Mouse (Mus musculus): ENCODE data around the gene Fastkd5. TPM values are rescaled to one million over a fixed set of nuclear protein-coding genes. Genes with fewer than 3 reads are reported as not detected.

The Fastkd5 gene
- total RNA-seq, 1 experiment from 2014 or later = 8.9 TPM

GRCm38 (mm10) chr2:130634006-130634738, 4.3 kb upstream of the Fastkd5 start:
- no peak for DNase-seq

- no peak for DNase-seq
These were observed 3.3 kb upstream of the Fastkd5 start for GRCm38 (mm10) chr2:130632887-130633675.

- DNase-seq = no peak
These were observed 2.6 kb upstream of the Fastkd5 start for GRCm38 (mm10) chr2:130632416-130632815.

- peak; percentile 22 for DNase-seq
These were observed 568 bp downstream of the Fastkd5 start for GRCm38 (mm10) chr2:130629080-130629838.

- DNase-seq = no peak
These were observed 1.4 kb downstream of the Fastkd5 start for GRCm38 (mm10) chr2:130628424-130628823.

GRCm38 (mm10) chr2:130618972-130619371, 10.9 kb downstream of the Fastkd5 start:
- DNase-seq = no peak

GRCm38 (mm10) chr2:130613091-130613490, 16.7 kb downstream of the Fastkd5 start:
- no peak for DNase-seq

- no peak for DNase-seq
These were observed 27.6 kb downstream of the Fastkd5 start for GRCm38 (mm10) chr2:130602195-130602594.

GRCm38 (mm10) chr2:130598399-130598798, 31.4 kb downstream of the Fastkd5 start:
- DNase-seq = no peak

- no peak for DNase-seq
These were observed 32.2 kb downstream of the Fastkd5 start for GRCm38 (mm10) chr2:130597601-130598010.

GRCm38 (mm10) chr2:130595596-130595995, 34.2 kb downstream of the Fastkd5 start:
- no peak for DNase-seq

GRCm38 (mm10) chr2:130591016-130591415, 38.8 kb downstream of the Fastkd5 start:
- DNase-seq = no peak

GRCm38 (mm10) chr2:130589761-130590160, 40.1 kb downstream of the Fastkd5 start:
- no peak for DNase-seq

GRCm38 (mm10) chr2:130589157-130589556, 40.7 kb downstream of the Fastkd5 start:
- DNase-seq = no peak

GRCm38 (mm10) chr2:130588373-130588772, 41.5 kb downstream of the Fastkd5 start:
- DNase-seq = no peak

GRCm38 (mm10) chr2:130586016-130586415, 43.8 kb downstream of the Fastkd5 start:
- no peak for DNase-seq

- DNase-seq = no peak
These were observed 45.8 kb downstream of the Fastkd5 start for GRCm38 (mm10) chr2:130583902-130584560.

- no peak for DNase-seq
These were observed 47.3 kb downstream of the Fastkd5 start, which contains the start of gene Avp for GRCm38 (mm10) chr2:130582552-130582951. TSS of gene Avp (minus strand) at chr2:130582554.

- no peak for DNase-seq
These were observed 48.6 kb downstream of the Fastkd5 start for GRCm38 (mm10) chr2:130581201-130581600.

GRCm38 (mm10) chr2:130579791-130580190, 50.0 kb downstream of the Fastkd5 start:
- no peak for DNase-seq

GRCm38 (mm10) chr2:130578148-130578547, 51.7 kb downstream of the Fastkd5 start:
- DNase-seq = peak; percentile 80

- peak; percentile 43 for DNase-seq
These were observed 52.2 kb downstream of the Fastkd5 start for GRCm38 (mm10) chr2:130577632-130578031.
